Mouse (Mus musculus) MEL (cell line): ENCODE data around the gene Cdh19.

Experiments
- CTCF ChIP-seq, 3 experiments: IDR thresholded peaks in 2 of 3; conservative IDR thresholded peaks in 1 of 3; 2 replicates each; pipeline ENCODE4 v1.5.1; 2011 to 2012; ENCODE audit warnings: low read length in 3 of 3, low read depth in 2 of 3, mild to moderate bottlenecking in 2 of 3, improper control_type of control experiment in 1 of 3, inconsistent platforms in 1 of 3, mixed read lengths in 1 of 3, moderate library complexity in 1 of 3; ENCODE audit not compliant: control insufficient read depth in 1 of 3, insufficient read depth in 1 of 3, poor library complexity in 1 of 3, severe bottlenecking in 1 of 3
- MAZ ChIP-seq: IDR thresholded peaks from 2 replicates; pipeline ENCODE4 v1.6.1; 2012; ENCODE audit warnings: low read depth, mild to moderate bottlenecking, inconsistent platforms, low read length, improper control_type of control experiment
- MYC ChIP-seq: IDR thresholded peaks from 2 replicates; pipeline ENCODE4 v1.6.1; 2011; ENCODE audit warnings: low read depth, mild to moderate bottlenecking, low read length, improper control_type of control experiment, moderate library complexity
- POLR2A ChIP-seq, 2 experiments: IDR thresholded peaks; 2 replicates each; pipeline ENCODE4 v1.6.1; 2011 to 2012; ENCODE audit warnings: low read length in 2 of 2, mild to moderate bottlenecking in 2 of 2, control low read depth in 1 of 2, improper control_type of control experiment in 1 of 2, low read depth in 1 of 2, moderate library complexity in 1 of 2; ENCODE audit not compliant: control insufficient read depth in 1 of 2, insufficient read depth in 1 of 2, poor library complexity in 1 of 2
- RAD21 ChIP-seq: IDR thresholded peaks from 2 replicates; pipeline ENCODE4 v1.6.1; 2011; ENCODE audit warnings: mild to moderate bottlenecking, low read depth, low read length, improper control_type of control experiment
- TBP ChIP-seq: IDR thresholded peaks from 2 replicates; pipeline ENCODE4 v1.8.0; 2011; ENCODE audit warnings: low read depth, low read length, improper control_type of control experiment

DNA sequence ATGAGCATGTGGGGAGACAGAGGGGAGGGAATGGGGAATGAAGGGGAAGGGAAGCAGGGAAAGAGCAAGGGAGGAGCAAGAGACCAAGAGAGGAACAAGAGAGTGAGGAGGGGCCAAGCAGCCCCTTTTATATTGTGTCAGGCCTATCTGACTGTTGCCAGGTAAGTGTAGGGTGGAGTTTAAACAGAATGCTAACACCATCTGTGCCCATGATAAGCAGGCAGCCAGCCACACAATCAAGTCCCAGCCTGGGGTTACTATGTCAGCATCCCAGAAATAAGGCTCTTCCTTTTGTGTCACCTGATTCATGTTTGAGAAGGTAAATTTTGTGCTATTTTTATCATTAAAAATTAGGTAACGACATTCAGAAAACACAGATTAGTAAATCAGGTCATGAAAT lies 67.6 kb downstream of the Cdh19 start:
- TF ChIP-seq TBP, result no peak
- TF ChIP-seq MYC, result 0 out of 2 replicates have a peak, but pooled peaks have one; percentile 7
- no peak for TF ChIP-seq RAD21
- no peak for TF ChIP-seq MAZ
- no peak for TF ChIP-seq POLR2A (IDR thresholded peaks at IDR 0.05; ENCODE audit: control insufficient read depth in 1 of 2, insufficient read depth in 1 of 2, low read depth in 1 of 2, low read length in 2 of 2, poor library complexity in 1 of 2)
- no peak for TF ChIP-seq CTCF (IDR thresholded peaks at IDR 0.05 in 2 of 3, conservative IDR thresholded peaks at IDR 0.05 in 1 of 3; ENCODE audit: control insufficient read depth in 1 of 3, insufficient read depth in 1 of 3, low read depth in 2 of 3, low read length in 3 of 3, poor library complexity in 1 of 3, severe bottlenecking in 1 of 3)
